Mouse (Mus musculus) limb, embryonic 12.5 days (tissue): ENCODE measurements at regions not wholly inside any gene's neighbourhood (a gene's known extent, or its start where the extent isn't known, plus 50 kb on each side); places are given as distances from the start of the nearest gene placed in this dataset.

Experiments used
- ATAC-seq: fragments of 200-750 bp; cut with Nextera tagmentation; 2 replicates; pipeline ENCODE4 v1.8.0; 2017; ENCODE audit warnings: low read depth, moderate TSS enrichment; ENCODE audit not compliant: insufficient number of reproducible peaks, insufficient read depth, low FRiP score, low TSS enrichment
- H3K27ac ChIP-seq: fragments of 300-500 bp; sonication (generic); 2 replicates; pipeline ENCODE4 v1.5.1; 2016; ENCODE audit warnings: mild to moderate bottlenecking, moderate library complexity
- H3K27me3 ChIP-seq: fragments of 300-500 bp; sonication (generic); 2 replicates; pipeline ENCODE4 v1.6.1; 2016; ENCODE audit warnings: mild to moderate bottlenecking, moderate library complexity
- H3K36me3 ChIP-seq: fragments of 300-500 bp; sonication (generic); 2 replicates; pipeline ENCODE4 v1.6.1; 2016; ENCODE audit warnings: mild to moderate bottlenecking, moderate library complexity
- H3K4me1 ChIP-seq: fragments of 300-500 bp; sonication (generic); replicated peaks from 2 replicates; pipeline ENCODE4 v1.6.1; 2016
- H3K4me2 ChIP-seq: fragments of 300-500 bp; sonication (generic); 2 replicates; pipeline ENCODE4 v1.6.1; 2016; ENCODE audit warnings: mild to moderate bottlenecking, moderate library complexity
- H3K4me3 ChIP-seq: fragments of 300-500 bp; sonication (generic); replicated peaks from 2 replicates; pipeline ENCODE4 v1.5.1; 2016; ENCODE audit warnings: mild to moderate bottlenecking
- H3K9ac ChIP-seq: fragments of 300-500 bp; sonication (generic); replicated peaks from 2 replicates; pipeline ENCODE4 v1.6.1; 2016; ENCODE audit warnings: mild to moderate bottlenecking, moderate library complexity
- H3K9me3 ChIP-seq: fragments of 300-500 bp; sonication (generic); 2 replicates; pipeline ENCODE4 v1.6.1; 2016; ENCODE audit warnings: mild to moderate bottlenecking, moderate library complexity
- WGBS: fragments of 180-500 bp; shearing (Covaris S2); methylation state at CpG from one replicate; pipeline ENCODE4 v1.1.7; 2016; 5-methylcytosine and 5-hydroxymethylcytosine counted together

- H3K36me3 ChIP-seq, result no peaks in the 10 kb centered on the region
- no peak for ATAC-seq
- H3K9ac ChIP-seq, result no peak overlapping the region
- no peaks in the 10 kb centered on the region for H3K9me3 ChIP-seq
- no peak overlapping the region for H3K4me2 ChIP-seq
- no peaks in the 10 kb centered on the region for H3K27me3 ChIP-seq
- H3K27ac ChIP-seq, result no peak overlapping the region
- no peak overlapping the region for H3K4me3 ChIP-seq
- WGBS, result 62% methylated on average over 2 of the region's 2 CpGs
- H3K4me1 ChIP-seq, result no peaks in the 10 kb centered on the region
Observed at GRCm38 (mm10) chr6:81651856-81652255, 271.6 kb upstream of the Gcfc2 start.

DNA sequence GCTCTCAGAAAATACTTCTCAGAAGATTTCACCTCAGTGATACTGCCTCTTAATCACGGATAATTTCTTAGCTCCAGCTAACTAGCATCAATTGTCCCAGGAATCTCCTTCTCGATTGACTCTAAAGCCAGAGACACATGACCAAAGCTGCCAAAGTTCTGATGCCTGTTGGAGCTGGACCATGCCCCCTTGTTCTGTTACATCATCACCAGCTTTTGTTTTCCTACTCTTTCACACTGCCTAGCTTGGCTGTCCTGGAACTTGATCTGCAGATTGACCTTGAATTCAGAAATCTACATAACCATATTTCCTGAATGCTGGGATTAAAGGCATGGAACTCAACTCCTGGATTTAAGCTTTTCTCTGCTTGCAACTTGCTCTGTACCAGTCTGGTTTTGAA is 268.3 kb upstream of the Gcfc2 start:
- no peak for ATAC-seq
- no peak overlapping the region for H3K4me2 ChIP-seq
- WGBS, result 88% methylated on average over 2 of the region's 2 CpGs
- no peaks in the 10 kb centered on the region for H3K9me3 ChIP-seq
- H3K27me3 ChIP-seq, result no peaks in the 10 kb centered on the region
- H3K9ac ChIP-seq, result no peak overlapping the region
- no peak overlapping the region for H3K4me3 ChIP-seq
- H3K4me1 ChIP-seq, result no peaks in the 10 kb centered on the region
- no peak overlapping the region for H3K27ac ChIP-seq
- no peaks in the 10 kb centered on the region for H3K36me3 ChIP-seq

- H3K9me3 ChIP-seq, result no peaks in the 10 kb centered on the region
- H3K27me3 ChIP-seq, result no peaks in the 10 kb centered on the region
- H3K27ac ChIP-seq, result no peak overlapping the region
- no peak overlapping the region for H3K4me3 ChIP-seq
- no peaks in the 10 kb centered on the region for H3K36me3 ChIP-seq
- WGBS, result 83% methylated on average over 17 of the region's 17 CpGs
- H3K4me1 ChIP-seq, result no peaks in the 10 kb centered on the region
- H3K4me2 ChIP-seq, result no peak overlapping the region
- ATAC-seq, result no peak
- H3K9ac ChIP-seq, result no peak overlapping the region
Observed at GRCm38 (mm10) chr6:81660478-81661395, 262.7 kb upstream of the Gcfc2 start.

GRCm38 (mm10) chr6:81668944-81669343 is 254.5 kb upstream of the Gcfc2 start:
- Histone ChIP-seq H3K9me3 (no peaks in the 10 kb centered on the region), H3K27me3 (no peaks in the 10 kb centered on the region), H3K4me3 (no peak overlapping the region), H3K4me1 (no peaks in the 10 kb centered on the region), H3K9ac (no peak overlapping the region), H3K27ac (no peak overlapping the region), H3K36me3 (no peaks in the 10 kb centered on the region), H3K4me2 (no peak overlapping the region)
- ATAC-seq, result no peak
- WGBS, result 81% methylated on average over 1 of the region's 1 CpGs

- Histone ChIP-seq H3K27me3 (no peaks in the 10 kb centered on the region), H3K9me3 (no peaks in the 10 kb centered on the region), H3K36me3 (no peaks in the 10 kb centered on the region), H3K27ac (no peak overlapping the region), H3K4me2 (no peak overlapping the region), H3K9ac (no peak overlapping the region), H3K4me3 (no peak overlapping the region), H3K4me1 (no peaks in the 10 kb centered on the region)
- 82% methylated on average over 2 of the region's 2 CpGs for WGBS
- no peak for ATAC-seq
Observed at GRCm38 (mm10) chr6:81673316-81673715, 250.2 kb upstream of the Gcfc2 start.

DNA sequence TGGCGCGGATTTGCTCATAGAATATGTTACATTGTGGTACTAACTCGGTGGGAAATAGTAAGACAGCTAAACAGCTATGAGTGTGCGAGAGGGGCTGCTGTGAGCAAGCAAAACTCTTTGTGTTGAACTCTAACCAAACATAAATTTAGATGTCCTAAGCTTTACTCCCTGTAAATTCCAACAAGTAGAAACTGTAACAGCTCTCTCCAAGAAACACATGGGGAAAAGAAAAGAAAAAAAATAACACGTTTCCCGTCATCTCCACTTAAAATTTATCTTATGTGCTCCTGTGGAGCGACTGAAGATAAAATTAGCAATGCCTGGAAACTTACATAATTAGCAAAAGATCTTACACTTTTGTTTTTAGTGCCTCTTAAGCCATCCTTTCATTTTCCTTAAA is 226.2 kb upstream of the Gcfc2 start:
- no peak for ATAC-seq
- no peaks in the 10 kb centered on the region for H3K27me3 ChIP-seq
- H3K9ac ChIP-seq, result no peak overlapping the region
- no peak overlapping the region for H3K4me3 ChIP-seq
- no peak overlapping the region for H3K4me2 ChIP-seq
- no peak overlapping the region for H3K27ac ChIP-seq
- no peaks in the 10 kb centered on the region for H3K36me3 ChIP-seq
- WGBS, result 89% methylated on average over 7 of the region's 7 CpGs
- no peaks in the 10 kb centered on the region for H3K9me3 ChIP-seq
- H3K4me1 ChIP-seq, result no peaks in the 10 kb centered on the region

DNA sequence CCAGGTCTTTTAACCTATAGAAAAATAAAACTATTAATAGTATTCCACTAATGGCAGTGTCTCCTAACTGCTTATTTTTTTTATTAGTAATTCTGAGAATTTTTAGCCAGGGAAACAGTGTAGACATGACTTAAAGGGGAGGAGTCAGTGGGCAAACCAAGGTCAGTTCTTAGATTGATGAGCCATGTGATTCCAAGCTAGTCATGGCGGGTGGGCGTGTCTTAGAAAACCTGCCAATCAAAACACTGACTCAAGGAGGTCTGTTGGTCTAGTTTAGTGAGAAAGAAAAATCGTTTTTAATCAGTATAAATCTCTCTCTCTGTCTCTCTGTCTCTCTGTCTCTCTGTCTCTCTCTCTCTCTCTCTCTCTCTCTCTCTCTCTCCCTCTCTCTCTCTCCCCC is 225.3 kb upstream of the Gcfc2 start:
- H3K27me3 ChIP-seq, result no peaks in the 10 kb centered on the region
- H3K27ac ChIP-seq, result no peak overlapping the region
- no peak overlapping the region for H3K9ac ChIP-seq
- no peak for ATAC-seq
- WGBS, result 88% methylated on average over 3 of the region's 3 CpGs
- H3K36me3 ChIP-seq, result no peaks in the 10 kb centered on the region
- no peaks in the 10 kb centered on the region for H3K9me3 ChIP-seq
- no peak overlapping the region for H3K4me2 ChIP-seq
- H3K4me1 ChIP-seq, result no peaks in the 10 kb centered on the region
- H3K4me3 ChIP-seq, result no peak overlapping the region

DNA sequence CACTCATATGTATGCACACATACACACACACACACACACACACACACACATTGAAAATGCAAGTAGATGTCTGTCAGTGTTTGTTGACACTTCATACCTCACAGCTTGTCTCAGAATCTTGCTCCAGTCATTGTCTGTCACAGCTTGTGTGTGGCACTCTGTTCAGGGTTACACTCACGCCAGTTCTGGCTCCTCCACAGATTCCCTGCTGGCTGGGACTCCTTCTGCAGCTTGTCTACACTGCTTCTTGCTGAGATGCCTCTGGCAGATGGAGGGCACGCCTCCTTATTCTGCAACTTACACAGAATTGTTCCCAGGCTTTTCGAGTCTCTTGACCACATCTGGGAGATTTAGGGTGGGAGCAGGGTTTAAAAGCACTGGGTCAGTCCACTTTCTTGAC is 208.6 kb upstream of the Gcfc2 start:
- H3K36me3 ChIP-seq, result no peaks in the 10 kb centered on the region
- no peak overlapping the region for H3K4me3 ChIP-seq
- no peak for ATAC-seq
- H3K4me2 ChIP-seq, result no peak overlapping the region
- no peak overlapping the region for H3K27ac ChIP-seq
- no peak overlapping the region for H3K9ac ChIP-seq
- H3K27me3 ChIP-seq, result no peaks in the 10 kb centered on the region
- H3K9me3 ChIP-seq, result no peaks in the 10 kb centered on the region
- peaks cover 6% of the 10 kb centered on the region; the same call in 1 of the 2 replicates for H3K4me1 ChIP-seq
- 64% methylated on average over 3 of the region's 3 CpGs for WGBS

DNA sequence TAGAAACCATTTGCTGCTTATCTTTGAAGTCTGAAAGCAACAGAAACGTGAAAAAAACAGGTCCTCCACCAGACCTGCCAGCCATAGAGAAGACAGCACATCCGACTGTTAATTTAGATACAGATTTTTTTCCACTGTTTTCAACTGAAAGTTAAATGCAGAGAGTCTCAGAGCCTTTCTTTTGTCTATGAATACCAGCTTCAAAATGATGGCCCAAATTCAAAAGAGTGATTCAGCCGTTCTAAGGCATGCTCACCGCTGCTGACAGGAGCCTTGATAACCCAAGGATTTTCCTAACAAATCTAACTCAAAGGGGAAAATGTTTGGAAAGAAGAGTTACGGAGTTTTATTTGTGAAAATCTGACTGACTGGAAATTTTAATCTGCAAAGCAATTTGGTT is 207.1 kb upstream of the Gcfc2 start:
- H3K9ac ChIP-seq, result no peak overlapping the region
- no peaks in the 10 kb centered on the region for H3K9me3 ChIP-seq
- H3K36me3 ChIP-seq, result no peaks in the 10 kb centered on the region
- H3K27ac ChIP-seq, result no peak overlapping the region
- no peak overlapping the region for H3K4me2 ChIP-seq
- H3K27me3 ChIP-seq, result no peaks in the 10 kb centered on the region
- 86% methylated on average over 5 of the region's 5 CpGs for WGBS
- no peak overlapping the region for H3K4me3 ChIP-seq
- no peak for ATAC-seq
- H3K4me1 ChIP-seq, result peaks cover 6% of the 10 kb centered on the region; the same call in 1 of the 2 replicates

GRCm38 (mm10) chr6:81724601-81725545 is 198.6 kb upstream of the Gcfc2 start:
- Histone ChIP-seq H3K27ac (no peak overlapping the region), H3K36me3 (no peaks in the 10 kb centered on the region), H3K4me2 (no peak overlapping the region), H3K9me3 (no peaks in the 10 kb centered on the region), H3K4me3 (no peak overlapping the region), H3K9ac (no peak overlapping the region), H3K27me3 (no peaks in the 10 kb centered on the region), H3K4me1 (no peaks in the 10 kb centered on the region)
- 87% methylated on average over 4 of the region's 4 CpGs for WGBS
- no peak for ATAC-seq

DNA sequence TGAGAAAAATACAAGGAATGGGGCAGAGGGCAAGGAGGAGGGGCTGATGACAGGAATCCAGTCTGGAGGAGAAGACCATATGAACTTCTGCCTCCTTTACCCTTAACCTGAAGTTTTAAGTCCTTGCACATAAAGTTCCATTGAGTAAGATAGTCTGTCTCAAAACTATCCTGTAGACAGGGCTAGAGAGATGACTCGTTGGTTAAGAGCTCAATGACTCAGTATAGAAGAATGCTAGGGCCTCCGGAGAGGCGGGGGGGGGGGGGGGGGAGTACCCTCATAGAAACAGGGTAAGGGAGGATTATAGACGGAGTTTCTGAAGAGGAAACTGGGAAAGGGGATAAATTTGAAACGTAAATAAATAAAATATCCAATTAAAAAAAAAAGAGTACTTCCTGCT is 191.8 kb upstream of the Gcfc2 start:
- WGBS, result 56% methylated on average over 5 of the region's 5 CpGs
- no peak for ATAC-seq

More for the DNA sequence above, 191.8 kb upstream of the Gcfc2 start:
- Histone ChIP-seq H3K4me1 (no peaks in the 10 kb centered on the region), H3K9me3 (no peaks in the 10 kb centered on the region), H3K9ac (no peak overlapping the region), H3K27me3 (no peaks in the 10 kb centered on the region), H3K27ac (no peak overlapping the region), H3K4me3 (no peak overlapping the region), H3K4me2 (no peak overlapping the region), H3K36me3 (no peaks in the 10 kb centered on the region)
